ENCODE assay signal across 24 mouse cellular contexts in the genomic region with DNA sequence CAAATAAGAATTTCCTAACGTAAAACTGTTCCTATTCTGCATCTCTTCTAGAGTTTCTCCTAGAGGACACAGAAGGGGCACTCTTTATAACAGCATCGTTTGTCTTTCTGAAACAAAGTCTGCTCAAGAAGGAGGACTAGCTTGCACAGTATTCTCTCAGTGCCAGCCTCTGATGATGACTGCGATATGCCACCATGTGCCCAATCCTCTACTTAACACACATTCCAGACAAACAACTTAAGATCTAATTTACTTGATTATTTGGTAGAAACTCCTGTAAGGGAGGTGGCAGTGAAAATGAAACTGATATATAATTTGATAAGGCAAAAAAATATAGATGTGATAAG.
"Had no signal": no experiment of that assay in that cellular context is flagged by ENCODE, and none has a peak within 500 bp of the region (broad histone marks: within the 10 kb centered on the region; RNA-seq: fewer than 3 reads in every experiment).

No protein-coding gene starts in this region.

- ATAC-seq: forebrain, postnatal 0 days; hindbrain, postnatal 0 days had no signal

- H3K36me3 ChIP-seq: heart, embryonic 13.5 days; heart, embryonic 15.5 days; hindbrain, embryonic 13.5 days; hindbrain, embryonic 15.5 days; limb, embryonic 10.5 days; limb, embryonic 12.5 days had no signal

- H3K27ac ChIP-seq: heart, adult 2 months; heart, embryonic 13.5 days; heart, embryonic 15.5 days; hindbrain, embryonic 13.5 days; hindbrain, embryonic 15.5 days; hindbrain, postnatal 0 days; layer of hippocampus, adult 2 months; left cerebral cortex, adult 2 months; limb, embryonic 10.5 days; limb, embryonic 12.5 days had no signal

- H3K9ac ChIP-seq: forebrain, postnatal 0 days; heart, embryonic 13.5 days; heart, embryonic 15.5 days; hindbrain, embryonic 13.5 days; hindbrain, embryonic 15.5 days; limb, embryonic 12.5 days had no signal

- H3K9me3 ChIP-seq: heart, embryonic 13.5 days; heart, embryonic 15.5 days; hindbrain, embryonic 13.5 days; hindbrain, embryonic 15.5 days; limb, embryonic 10.5 days; limb, embryonic 12.5 days had no signal

- H3K4me2 ChIP-seq: heart, embryonic 11.5 days; heart, embryonic 13.5 days; heart, embryonic 15.5 days; hindbrain, embryonic 13.5 days; hindbrain, embryonic 15.5 days; limb, embryonic 12.5 days had no signal

- H3K27me3 ChIP-seq: heart, embryonic 13.5 days; heart, embryonic 15.5 days; hindbrain, embryonic 13.5 days; hindbrain, embryonic 15.5 days; limb, embryonic 12.5 days had no signal

- DNase-seq: forebrain, postnatal 0 days; gastrocnemius, postnatal 14 days; gastrocnemius, postnatal 36 days; heart, adult 11 months; heart, adult 2 months; heart, postnatal 14 days; heart, postnatal 36 days; kidney, adult 11 months; kidney, adult 2 months; kidney, adult 9 months; kidney, postnatal 10 days; kidney, postnatal 25 days; kidney, postnatal 4 days; liver had no signal

- H3K4me1 ChIP-seq: heart, embryonic 13.5 days; heart, embryonic 15.5 days; hindbrain, embryonic 15.5 days; limb, embryonic 10.5 days; limb, embryonic 12.5 days had no signal

- H3K4me3 ChIP-seq: heart, adult 2 months; heart, embryonic 13.5 days; heart, embryonic 15.5 days; hindbrain, embryonic 13.5 days; hindbrain, embryonic 15.5 days; layer of hippocampus, adult 2 months; left cerebral cortex, adult 2 months; limb, embryonic 10.5 days; limb, embryonic 12.5 days had no signal
